Mouse (Mus musculus): Measurements from ENCODE around the gene Auts2.

GRCm38 (mm10) chr5:132521358-132521873 lies 21.7 kb downstream of the Auts2 start:
- TF ChIP-seq POLR2A (IDR thresholded peaks at IDR 0.05; ENCODE audit: low read depth, low read length) (no peak), CTCF (IDR thresholded peaks at IDR 0.05; ENCODE audit: extremely low read depth, insufficient read length, insufficient replicate concordance, low read depth, low read length) (no peak)

All from small intestine, adult 2 months (tissue).